Mouse (Mus musculus) CD4-positive, CD25-positive, alpha-beta regulatory T cell, adult 2 months (primary cell): ENCODE measurements around the gene Foxq1.
A peak's percentile ranks its signal among the peaks of the same experiment; 100 is the strongest.

Source experiments
- DNase-seq: peaks from one replicate; pipeline ENCODE4 v3.0.0-alpha.2; 2012; ENCODE audit warnings: low read depth, low spot score

Foxq1 gene

GRCm38 (mm10) chr13:31555834-31556233, at the start of gene Foxq1:
Gene Foxq1 (plus strand): TSS chr13:31556134.
- DNase-seq, result no peak

GRCm38 (mm10) chr13:31506494-31507167, 49.3 kb upstream of the Foxq1 start:
- DNase-seq, result no peak

GRCm38 (mm10) chr13:31515261-31515660, 40.7 kb upstream of the Foxq1 start:
- DNase-seq, result no peak

- no peak for DNase-seq
Observed at GRCm38 (mm10) chr13:31518411-31518886, 37.5 kb upstream of the Foxq1 start.

GRCm38 (mm10) chr13:31518971-31519370, 37.0 kb upstream of the Foxq1 start:
- no peak for DNase-seq

GRCm38 (mm10) chr13:31524976-31525375, 31.0 kb upstream of the Foxq1 start:
- DNase-seq, result no peak

- no peak for DNase-seq
Observed at GRCm38 (mm10) chr13:31531186-31531585, 24.7 kb upstream of the Foxq1 start.

- no peak for DNase-seq
Observed at GRCm38 (mm10) chr13:31531651-31532061, 24.3 kb upstream of the Foxq1 start.

GRCm38 (mm10) chr13:31534726-31535125, 21.2 kb upstream of the Foxq1 start:
- DNase-seq, result no peak

GRCm38 (mm10) chr13:31543021-31543420, 12.9 kb upstream of the Foxq1 start:
- no peak for DNase-seq

- no peak for DNase-seq
Observed at GRCm38 (mm10) chr13:31546784-31547183, 9.2 kb upstream of the Foxq1 start.

- DNase-seq, result no peak
Observed at GRCm38 (mm10) chr13:31547204-31547603, 8.7 kb upstream of the Foxq1 start.

- no peak for DNase-seq
Observed at GRCm38 (mm10) chr13:31547610-31548009, 8.3 kb upstream of the Foxq1 start.

GRCm38 (mm10) chr13:31556964-31557767, 1.2 kb downstream of the Foxq1 start:
- DNase-seq, result peak; percentile 11

GRCm38 (mm10) chr13:31557768-31558520, 2.0 kb downstream of the Foxq1 start:
- peak; percentile 39 for DNase-seq

- DNase-seq, result peak; percentile 14
Observed at GRCm38 (mm10) chr13:31558521-31559418, 2.8 kb downstream of the Foxq1 start, which contains the start of gene A530084C06Rik. Gene A530084C06Rik (minus strand): TSS chr13:31559333.

- DNase-seq, result peak; percentile 59
Observed at GRCm38 (mm10) chr13:31559419-31560144, 3.6 kb downstream of the Foxq1 start.

GRCm38 (mm10) chr13:31564394-31564793, 8.5 kb downstream of the Foxq1 start:
- DNase-seq, result no peak

- no peak for DNase-seq
Observed at GRCm38 (mm10) chr13:31567099-31567498, 11.2 kb downstream of the Foxq1 start.

- peak; percentile 51 for DNase-seq
Observed at GRCm38 (mm10) chr13:31567617-31568294, 11.8 kb downstream of the Foxq1 start.
